Mouse (Mus musculus): ENCODE measurements at regions not wholly inside any gene's neighbourhood (a gene's known extent, or its start where the extent isn't known, plus 50 kb on each side); places are given as distances from the start of the nearest gene placed in this dataset.

- ATAC-seq (ENCODE audit: low FRiP score) (no peak), DNase-seq (ENCODE audit: low spot score) (no peak)
- Histone ChIP-seq H3K4me3 (ENCODE audit: low read depth, low read length) (no peak overlapping the region), H3K4me2 (replicated peaks; ENCODE audit: low read depth, low read length) (no peak overlapping the region), H3K4me1 (replicated peaks; ENCODE audit: control insufficient read depth, insufficient read depth, low read length) (no peaks in the 10 kb centered on the region), H3K9ac (ENCODE audit: low read depth, low read length) (no peak overlapping the region), H3K9me3 (ENCODE audit: control insufficient read depth, low read length) (no peaks in the 10 kb centered on the region), H3K27ac (ENCODE audit: low read depth, low read length) (no peak overlapping the region), H3K36me3 (ENCODE audit: control insufficient read depth, insufficient read depth, low read length) (no peaks in the 10 kb centered on the region), H3K27me3 (ENCODE audit: control insufficient read depth, insufficient read depth, low read length) (no peaks in the 10 kb centered on the region)
- WGBS = 76% methylated on average over 2 of the region's 2 CpGs
Measured at GRCm38 (mm10) chr8:100446677-100447350, 1030.5 kb upstream of the Cdh8 start.

All from hindbrain, embryonic 11.5 days (tissue).